Mouse (Mus musculus): ENCODE data around the gene Gm19426. TPM values are rescaled to one million over a fixed set of nuclear protein-coding genes. Genes with fewer than 3 reads are reported as not detected.

Gm19426 gene
- polyA plus RNA-seq, 1 experiment from 2014 or later = 5.6 TPM

GRCm38 (mm10) chr2:84783315-84783714 is 39.9 kb upstream of the Gm19426 start:
- no peak overlapping the region for H3K4me3 ChIP-seq (ENCODE audit: low read depth, low read length)
- 0 out of 2 replicates have a peak overlapping the region, but pooled peaks have one; percentile 68 for H3K27ac ChIP-seq (ENCODE audit: low read length)
- no peak for TF ChIP-seq EP300 (IDR thresholded peaks at IDR 0.05)
- TF ChIP-seq CTCF (IDR thresholded peaks at IDR 0.05) = no peak
- no peaks in the 10 kb centered on the region for H3K4me1 ChIP-seq (ENCODE audit: insufficient read depth, low read depth, low read length)
- DNase-seq (ENCODE audit: low spot score) = no peak
- H3K9ac ChIP-seq (replicated peaks; ENCODE audit: low read depth) = no peak overlapping the region
- H3K9me3 ChIP-seq (ENCODE audit: low read length) = no peaks in the 10 kb centered on the region
- no peak for ATAC-seq
- no peak overlapping the region for H3K4me2 ChIP-seq (replicated peaks; ENCODE audit: low read depth, low read length)
- no peaks in the 10 kb centered on the region for H3K27me3 ChIP-seq (replicated peaks; ENCODE audit: insufficient read depth, low read length)
- 63% methylated on average over 1 of the region's 1 CpGs for whole genome bisulfite sequencing
- no peaks in the 10 kb centered on the region for H3K36me3 ChIP-seq (ENCODE audit: insufficient read depth, low read length)

DNA sequence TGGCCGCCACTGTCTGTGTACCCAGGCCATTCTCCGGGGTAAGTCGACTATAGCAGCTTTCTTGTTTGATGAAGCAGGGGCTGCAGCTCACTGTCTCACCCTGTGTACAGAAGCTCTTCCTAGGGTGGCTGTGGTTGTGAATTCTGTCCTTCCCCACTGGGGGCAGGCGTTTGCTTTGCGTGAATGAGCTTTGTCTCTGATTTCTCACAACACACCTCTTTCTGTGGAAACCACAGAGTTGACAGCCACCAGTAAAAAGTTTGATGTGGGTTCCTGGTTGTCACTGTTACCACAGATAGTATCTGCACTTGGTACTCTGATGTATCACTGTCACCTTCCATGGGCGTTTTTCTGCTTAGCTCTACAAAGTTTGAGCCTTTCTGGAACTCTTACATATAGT is 35.8 kb upstream of the Gm19426 start:
- no peak overlapping the region for H3K4me3 ChIP-seq (ENCODE audit: low read depth, low read length)
- 51% methylated on average over 6 of the region's 6 CpGs for WGBS
- H3K36me3 ChIP-seq (ENCODE audit: insufficient read depth, low read length) = no peaks in the 10 kb centered on the region
- H3K27me3 ChIP-seq (replicated peaks; ENCODE audit: insufficient read depth, low read length) = no peaks in the 10 kb centered on the region
- no peaks in the 10 kb centered on the region for H3K4me1 ChIP-seq (ENCODE audit: insufficient read depth, low read depth, low read length)
- ATAC-seq (no peak), DNase-seq (ENCODE audit: low spot score) (peak; percentile 56)
- TF ChIP-seq EP300 (IDR thresholded peaks at IDR 0.05) (no peak), CTCF (IDR thresholded peaks at IDR 0.05) (peak; percentile 56)
- H3K4me2 ChIP-seq (replicated peaks; ENCODE audit: low read depth, low read length) = no peak overlapping the region
- no peak overlapping the region for H3K27ac ChIP-seq (ENCODE audit: low read length)
- H3K9ac ChIP-seq (replicated peaks; ENCODE audit: low read depth) = no peak overlapping the region
- no peaks in the 10 kb centered on the region for H3K9me3 ChIP-seq (ENCODE audit: low read length)

GRCm38 (mm10) chr2:84777706-84778105 is 34.3 kb upstream of the Gm19426 start:
- H3K4me3 ChIP-seq (ENCODE audit: low read depth, low read length) = no peak overlapping the region
- H3K4me1 ChIP-seq (ENCODE audit: insufficient read depth, low read depth, low read length) = no peaks in the 10 kb centered on the region
- no peaks in the 10 kb centered on the region for H3K27me3 ChIP-seq (replicated peaks; ENCODE audit: insufficient read depth, low read length)
- ATAC-seq (no peak), DNase-seq (ENCODE audit: low spot score) (peak; percentile 61)
- H3K9me3 ChIP-seq (ENCODE audit: low read length) = no peaks in the 10 kb centered on the region
- TF ChIP-seq EP300 (IDR thresholded peaks at IDR 0.05) (no peak), CTCF (IDR thresholded peaks at IDR 0.05) (no peak)
- 41% methylated on average over 3 of the region's 3 CpGs for WGBS
- H3K4me2 ChIP-seq (replicated peaks; ENCODE audit: low read depth, low read length) = no peak overlapping the region
- H3K9ac ChIP-seq (replicated peaks; ENCODE audit: low read depth) = no peak overlapping the region
- no peaks in the 10 kb centered on the region for H3K36me3 ChIP-seq (ENCODE audit: insufficient read depth, low read length)
- H3K27ac ChIP-seq (ENCODE audit: low read length) = no peak overlapping the region

DNA sequence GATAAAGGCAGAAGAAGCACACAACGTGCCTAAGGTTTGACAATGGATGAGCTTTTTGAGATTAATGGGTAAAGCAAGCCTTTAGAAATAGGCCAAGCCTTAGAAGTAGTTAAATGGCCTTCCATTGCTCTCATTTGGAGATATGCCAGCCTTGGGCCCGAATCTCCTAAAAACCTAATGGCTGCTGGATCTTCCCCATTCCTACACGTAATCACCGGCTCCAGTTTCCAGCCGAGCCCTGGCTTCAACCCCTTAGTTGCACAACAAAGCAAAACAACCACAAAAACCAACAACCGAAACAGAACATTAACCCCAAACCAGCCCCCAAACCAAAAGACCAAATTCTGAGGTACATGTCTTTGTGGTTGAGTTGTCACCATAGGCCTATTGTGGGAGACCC is 32.2 kb upstream of the Gm19426 start:
- DNase-seq (ENCODE audit: low spot score) (peak; percentile 78), ATAC-seq (0 out of 2 replicates have a peak, but pooled peaks have one; percentile 4)
- WGBS = 55% methylated on average over 6 of the region's 6 CpGs
- Histone ChIP-seq H3K4me1 (ENCODE audit: insufficient read depth, low read depth, low read length) (no peaks in the 10 kb centered on the region), H3K36me3 (ENCODE audit: insufficient read depth, low read length) (no peaks in the 10 kb centered on the region), H3K4me2 (replicated peaks; ENCODE audit: low read depth, low read length) (no peak overlapping the region), H3K9ac (replicated peaks; ENCODE audit: low read depth) (no peak overlapping the region), H3K9me3 (ENCODE audit: low read length) (no peaks in the 10 kb centered on the region), H3K27me3 (replicated peaks; ENCODE audit: insufficient read depth, low read length) (no peaks in the 10 kb centered on the region), H3K27ac (ENCODE audit: low read length) (peak overlapping the region; percentile 68), H3K4me3 (ENCODE audit: low read depth, low read length) (no peak overlapping the region)
- TF ChIP-seq EP300 (IDR thresholded peaks at IDR 0.05) = no peak
- TF ChIP-seq CTCF (IDR thresholded peaks at IDR 0.05) = no peak

GRCm38 (mm10) chr2:84775241-84775640 is 31.8 kb upstream of the Gm19426 start, which contains the start of gene Serping1:
TSS of gene Serping1 (minus strand) at chr2:84775444.
- H3K4me2 ChIP-seq (replicated peaks; ENCODE audit: low read depth, low read length) = peak within 1 kb of the TSS; percentile 48
- H3K9me3 ChIP-seq (ENCODE audit: low read length) = no peaks in the 10 kb centered on the region
- DNase-seq (ENCODE audit: low spot score) (peak; percentile 60), ATAC-seq (peak; percentile 68)
- H3K36me3 ChIP-seq (ENCODE audit: insufficient read depth, low read length) = no peaks in the 10 kb centered on the region; the same call in 1 of the 2 replicates
- peak within 1 kb of the TSS; percentile 50 for H3K9ac ChIP-seq (replicated peaks; ENCODE audit: low read depth)
- H3K4me1 ChIP-seq (ENCODE audit: insufficient read depth, low read depth, low read length) = no peaks in the 10 kb centered on the region
- peak within 1 kb of the TSS; percentile 72 for H3K27ac ChIP-seq (ENCODE audit: low read length)
- H3K27me3 ChIP-seq (replicated peaks; ENCODE audit: insufficient read depth, low read length) = no peaks in the 10 kb centered on the region
- peak within 1 kb of the TSS; percentile 36 for H3K4me3 ChIP-seq (ENCODE audit: low read depth, low read length)
- TF ChIP-seq EP300 (IDR thresholded peaks at IDR 0.05) = no peak
- no peak for TF ChIP-seq CTCF (IDR thresholded peaks at IDR 0.05)
- WGBS = 38% methylated on average over 9 of the region's 9 CpGs

- Histone ChIP-seq H3K36me3 (ENCODE audit: insufficient read depth, low read length) (no peaks in the 10 kb centered on the region; the same call in 1 of the 2 replicates), H3K9ac (replicated peaks; ENCODE audit: low read depth) (peak overlapping the region; percentile 50), H3K27me3 (replicated peaks; ENCODE audit: insufficient read depth, low read length) (no peaks in the 10 kb centered on the region), H3K4me1 (ENCODE audit: insufficient read depth, low read depth, low read length) (no peaks in the 10 kb centered on the region), H3K4me2 (replicated peaks; ENCODE audit: low read depth, low read length) (peak overlapping the region; percentile 48), H3K27ac (ENCODE audit: low read length) (peak overlapping the region; percentile 72), H3K4me3 (ENCODE audit: low read depth, low read length) (peak overlapping the region; percentile 36), H3K9me3 (ENCODE audit: low read length) (no peaks in the 10 kb centered on the region)
- TF ChIP-seq CTCF (IDR thresholded peaks at IDR 0.05) (0 out of 2 replicates have a peak, but pooled peaks have one; percentile 14), EP300 (IDR thresholded peaks at IDR 0.05) (peak; percentile 41; the same call in 1 of the 2 replicates)
- peak; percentile 97 for DNase-seq (ENCODE audit: low spot score)
- 12% methylated on average over 14 of the region's 15 CpGs for WGBS
- peak; percentile 95 for ATAC-seq
These were observed 31.3 kb upstream of the Gm19426 start for GRCm38 (mm10) chr2:84774751-84775150.

Measured in lung, postnatal 0 days (tissue).